ENCODE assay signal across 11 mouse cellular contexts in genomic region chr6:50684646-50685415, GRCm38 (mm10). TPM values are rescaled to one million over a fixed set of nuclear protein-coding genes. Genes with fewer than 3 reads are reported as not detected.
DNase-seq lines count a peak whose midpoint lies in the region; ATAC-seq lines count a peak whose summit lies in the region.
"Had no signal": no experiment of that assay in that cellular context is flagged by ENCODE, and none has a peak within 500 bp of the region (broad histone marks: within the 10 kb centered on the region; RNA-seq: fewer than 3 reads in every experiment).

No protein-coding gene starts in this region.

- 54% methylated on average over 7 of the region's 7 CpGs for WGBS in heart, embryonic 14.5 days

- intact Hi-C loops in heart, postnatal 10 days (cut with DNase I) = no loop called here

- no peak for DNase-seq in heart, adult 11 months
- peak; percentile 51 for DNase-seq in urinary bladder, postnatal 14 days (ENCODE audit: low spot score)
- no peak for DNase-seq in urinary bladder, postnatal 10 days (ENCODE audit: low spot score)
- DNase-seq in heart, postnatal 10 days = peak; percentile 18 to 22
- no peak for DNase-seq in T-cell, adult 2 months (ENCODE audit: low spot score)
- DNase-seq in ovary, postnatal 10 days (ENCODE audit: low spot score) = no peak
- DNase-seq in cerebellum, adult 18-20 months = no peak

- H3K9ac ChIP-seq in heart, embryonic 14.5 days (ENCODE audit: low read length) = no peak overlapping the region
- H3K9ac ChIP-seq: limb, embryonic 13.5 days had no signal

- ATAC-seq in heart, embryonic 14.5 days (ENCODE audit: insufficient number of reproducible peaks, insufficient read depth, low FRiP score, low read depth) = no peak

- H3K4me3 ChIP-seq in heart, embryonic 14.5 days (ENCODE audit: control insufficient read depth in 1 of 2, insufficient read depth in 1 of 2, low read depth in 1 of 2, low read length in 2 of 2) = no peak overlapping the region
- H3K4me3 ChIP-seq: limb, embryonic 13.5 days had no signal

- H3K27ac ChIP-seq in heart, embryonic 14.5 days (replicated peaks in 1 of 2; ENCODE audit: control insufficient read depth in 1 of 2, insufficient read depth in 1 of 2, low read depth in 2 of 2, low read length in 2 of 2) = peak overlapping the region; percentile 8 to 19; a peak in 1 of 4 replicates
- H3K27ac ChIP-seq: limb, embryonic 13.5 days had no signal

- H3K9me3 ChIP-seq in heart, embryonic 14.5 days (ENCODE audit: control insufficient read depth, low read length) = no peaks in the 10 kb centered on the region
- H3K9me3 ChIP-seq: limb, embryonic 13.5 days had no signal

- no peak overlapping the region for H3K4me2 ChIP-seq in heart, embryonic 14.5 days (ENCODE audit: low read length)
- H3K4me2 ChIP-seq: limb, embryonic 13.5 days had no signal

- no peaks in the 10 kb centered on the region for H3K36me3 ChIP-seq in heart, embryonic 14.5 days (ENCODE audit: control insufficient read depth, insufficient read depth, low read length)
- H3K36me3 ChIP-seq: limb, embryonic 13.5 days had no signal

- no peaks in the 10 kb centered on the region for H3K27me3 ChIP-seq in heart, embryonic 14.5 days (ENCODE audit: control insufficient read depth, insufficient read depth, low read length)

- peaks cover 10 to 17% of the 10 kb centered on the region in 2 experiments; a peak in 3 of 4 replicates for H3K4me1 ChIP-seq in heart, embryonic 14.5 days (ENCODE audit: control insufficient read depth in 2 of 2, insufficient read depth in 2 of 2, low read length in 2 of 2)

RNA-seq across cellular contexts. Expression of gene Npvf, which starts 30.6 kb away (rescaled TPM):
- not detected in 2 replicates for polyA plus RNA-seq in heart, embryonic 14.5 days (2014; fragmentation: Nextera tagmentation; extraction: Ambion mirVana)
- not detected for total RNA-seq in heart, postnatal 10 days (2021)
- total RNA-seq: heart, adult 18-20 months had no signal
- polyA plus RNA-seq: testis, adult 2 months had no signal

Comparison
In these comparisons a context has a peak if more than half of its experiments do, and no peak if none do; other contexts are left out.
1. DNase-seq: peak in urinary bladder, postnatal 14 days (single experiment) and heart, postnatal 10 days (2 of 2); none in heart, adult 11 months (single experiment), urinary bladder, postnatal 10 days (single experiment), T-cell, adult 2 months (single experiment), ovary, postnatal 10 days (single experiment) and cerebellum, adult 18-20 months (0 of 2).